Mouse (Mus musculus) myocyte (in vitro differentiated cells): ENCODE results near the gene Deaf1.

Source experiments
- CEBPB ChIP-seq: IDR thresholded peaks from 2 replicates; pipeline ENCODE4 v1.6.1; 2011; ENCODE audit warnings: mild to moderate bottlenecking, moderate library complexity; ENCODE audit not compliant: poor library complexity, insufficient read depth, severe bottlenecking
- POLR2A ChIP-seq: IDR thresholded peaks from one replicate; pipeline ENCODE4 v1.6.1; 2011; ENCODE audit warnings: low read depth, mild to moderate bottlenecking, control low read depth, moderate library complexity; ENCODE audit not compliant: insufficient read length

DNA sequence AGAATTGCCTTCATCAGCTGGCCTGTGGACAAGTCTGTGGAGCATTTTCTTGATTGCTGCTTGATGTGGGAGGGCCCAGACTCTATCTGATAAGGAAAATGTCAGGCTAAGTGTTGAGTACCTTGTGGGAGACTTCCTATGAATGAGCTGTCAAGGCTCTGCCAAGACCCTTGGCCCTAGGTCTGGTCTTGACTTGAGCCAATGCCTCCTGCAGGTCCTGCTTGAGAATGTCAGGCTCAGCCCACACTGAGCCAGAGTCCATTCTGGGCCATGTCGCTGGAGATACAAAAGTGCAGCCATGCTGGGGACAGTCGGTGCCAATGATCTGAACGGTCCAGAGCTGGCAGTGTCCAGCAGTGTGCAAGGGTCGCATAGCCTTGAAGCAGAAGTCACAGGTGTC is 44.7 kb downstream of the Deaf1 start:
- TF ChIP-seq CEBPB (no peak), POLR2A (no peak)
